Mouse (Mus musculus): ENCODE data around the gene Cacng2. TPM values are rescaled to one million over a fixed set of nuclear protein-coding genes. Genes with fewer than 3 reads are reported as not detected.

Cacng2 gene
- total and polyA plus RNA-seq, 2 experiments from 2014 or later, result not detected

- TF ChIP-seq CTCF (IDR thresholded peaks at IDR 0.05; ENCODE audit: low read depth) (no peak), EP300 (IDR thresholded peaks at IDR 0.05; ENCODE audit: low read depth) (no peak)
- H3K9me3 ChIP-seq (replicated peaks; ENCODE audit: control insufficient read depth, low read length), result no peaks in the 10 kb centered on the region
- H3K27me3 ChIP-seq (ENCODE audit: control insufficient read depth, insufficient read depth, low read length), result no peaks in the 10 kb centered on the region
- 51% methylated on average over 2 of the region's 2 CpGs for WGBS
- H3K4me2 ChIP-seq (ENCODE audit: low read depth, low read length), result no peak overlapping the region
- no peaks in the 10 kb centered on the region for H3K4me1 ChIP-seq (ENCODE audit: control insufficient read depth, insufficient read depth)
- no peaks in the 10 kb centered on the region for H3K36me3 ChIP-seq (replicated peaks; ENCODE audit: control insufficient read depth, insufficient read depth, low read length)
- no peak overlapping the region for H3K4me3 ChIP-seq (ENCODE audit: low read depth, low read length)
- ATAC-seq (ENCODE audit: insufficient read depth, low read depth), result no peak
- H3K9ac ChIP-seq (replicated peaks; ENCODE audit: low read depth, low read length), result no peak overlapping the region
- DNase-seq (ENCODE audit: low spot score), result no peak
- no peak overlapping the region for H3K27ac ChIP-seq (ENCODE audit: low read depth)
These were observed 69.9 kb downstream of the Cacng2 start for GRCm38 (mm10) chr15:78049933-78050332.

GRCm38 (mm10) chr15:78045842-78046241 lies 74.0 kb downstream of the Cacng2 start:
- no peak overlapping the region for H3K27ac ChIP-seq (ENCODE audit: low read depth)

DNA sequence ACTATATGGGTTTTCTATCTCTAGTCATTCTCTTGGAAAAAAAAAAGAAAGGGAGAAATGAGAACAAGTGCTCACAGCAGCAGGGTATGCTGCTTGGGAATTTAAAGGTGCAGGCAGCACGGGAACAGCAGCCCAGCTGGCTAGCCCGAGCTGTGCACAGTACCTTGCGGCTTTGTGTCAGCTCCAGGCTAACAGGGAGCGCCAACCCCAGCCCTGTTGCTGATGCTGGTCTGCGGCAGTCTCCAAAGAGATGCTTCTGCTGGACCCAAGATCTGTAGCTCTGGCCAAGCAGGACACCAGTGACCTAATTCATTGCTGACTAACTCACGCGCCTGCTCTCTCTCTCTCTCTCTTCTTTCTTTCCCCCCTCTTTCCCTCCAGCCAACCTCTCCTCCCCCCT lies 74.5 kb downstream of the Cacng2 start:
- Histone ChIP-seq H3K27me3 (ENCODE audit: control insufficient read depth, insufficient read depth, low read length) (no peaks in the 10 kb centered on the region), H3K27ac (ENCODE audit: low read depth) (no peak overlapping the region), H3K9me3 (replicated peaks; ENCODE audit: control insufficient read depth, low read length) (no peaks in the 10 kb centered on the region), H3K4me3 (ENCODE audit: low read depth, low read length) (no peak overlapping the region), H3K4me1 (ENCODE audit: control insufficient read depth, insufficient read depth) (no peaks in the 10 kb centered on the region), H3K4me2 (ENCODE audit: low read depth, low read length) (no peak overlapping the region), H3K36me3 (replicated peaks; ENCODE audit: control insufficient read depth, insufficient read depth, low read length) (no peaks in the 10 kb centered on the region), H3K9ac (replicated peaks; ENCODE audit: low read depth, low read length) (no peak overlapping the region)
- ATAC-seq (ENCODE audit: insufficient read depth, low read depth) (no peak), DNase-seq (ENCODE audit: low spot score) (no peak)
- 68% methylated on average over 7 of the region's 7 CpGs for WGBS
- TF ChIP-seq EP300 (IDR thresholded peaks at IDR 0.05; ENCODE audit: low read depth) (no peak), CTCF (IDR thresholded peaks at IDR 0.05; ENCODE audit: low read depth) (no peak)

More at GRCm38 (mm10) chr15:78045842-78046241, 74.0 kb downstream of the Cacng2 start:
- ATAC-seq (ENCODE audit: insufficient read depth, low read depth), result no peak
- no peak overlapping the region for H3K9ac ChIP-seq (replicated peaks; ENCODE audit: low read depth, low read length)
- DNase-seq (ENCODE audit: low spot score), result no peak
- TF ChIP-seq EP300 (IDR thresholded peaks at IDR 0.05; ENCODE audit: low read depth), result no peak
- TF ChIP-seq CTCF (IDR thresholded peaks at IDR 0.05; ENCODE audit: low read depth), result no peak
- no peaks in the 10 kb centered on the region for H3K4me1 ChIP-seq (ENCODE audit: control insufficient read depth, insufficient read depth)
- H3K4me3 ChIP-seq (ENCODE audit: low read depth, low read length), result no peak overlapping the region
- H3K9me3 ChIP-seq (replicated peaks; ENCODE audit: control insufficient read depth, low read length), result no peaks in the 10 kb centered on the region
- no peak overlapping the region for H3K4me2 ChIP-seq (ENCODE audit: low read depth, low read length)
- no peaks in the 10 kb centered on the region for H3K36me3 ChIP-seq (replicated peaks; ENCODE audit: control insufficient read depth, insufficient read depth, low read length)
- no peaks in the 10 kb centered on the region for H3K27me3 ChIP-seq (ENCODE audit: control insufficient read depth, insufficient read depth, low read length)
- 50% methylated on average over 7 of the region's 7 CpGs for WGBS

DNA sequence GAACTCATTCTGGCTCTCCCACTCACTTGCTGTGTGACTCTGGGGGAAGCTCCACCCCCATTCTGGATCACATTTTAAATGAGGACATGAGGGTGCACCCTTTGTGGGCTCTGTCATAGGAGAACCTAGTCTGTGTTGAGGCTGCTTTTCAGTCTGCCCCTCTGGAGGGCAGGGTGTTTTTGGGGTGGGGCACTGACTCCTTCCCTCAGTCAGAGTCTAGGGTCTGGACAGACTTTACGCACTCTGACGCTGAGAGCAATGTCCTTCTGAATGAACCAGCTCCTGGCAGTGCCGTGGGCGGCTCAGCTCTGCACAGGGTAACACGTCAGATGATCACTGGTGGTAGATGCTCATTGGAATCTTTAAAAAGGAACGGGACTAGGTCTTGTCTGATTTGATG lies 75.0 kb downstream of the Cacng2 start:
- Histone ChIP-seq H3K27me3 (ENCODE audit: control insufficient read depth, insufficient read depth, low read length) (no peaks in the 10 kb centered on the region), H3K27ac (ENCODE audit: low read depth) (no peak overlapping the region), H3K4me2 (ENCODE audit: low read depth, low read length) (no peak overlapping the region), H3K9me3 (replicated peaks; ENCODE audit: control insufficient read depth, low read length) (no peaks in the 10 kb centered on the region), H3K4me3 (ENCODE audit: low read depth, low read length) (no peak overlapping the region), H3K36me3 (replicated peaks; ENCODE audit: control insufficient read depth, insufficient read depth, low read length) (no peaks in the 10 kb centered on the region), H3K9ac (replicated peaks; ENCODE audit: low read depth, low read length) (no peak overlapping the region), H3K4me1 (ENCODE audit: control insufficient read depth, insufficient read depth) (no peaks in the 10 kb centered on the region)
- 74% methylated on average over 6 of the region's 6 CpGs for WGBS
- DNase-seq (ENCODE audit: low spot score) (no peak), ATAC-seq (ENCODE audit: insufficient read depth, low read depth) (no peak)
- TF ChIP-seq CTCF (IDR thresholded peaks at IDR 0.05; ENCODE audit: low read depth) (no peak), EP300 (IDR thresholded peaks at IDR 0.05; ENCODE audit: low read depth) (no peak)

- DNase-seq (ENCODE audit: low spot score), result no peak
These were observed 77.1 kb downstream of the Cacng2 start for GRCm38 (mm10) chr15:78042706-78043105.

GRCm38 (mm10) chr15:78037626-78038025 lies 82.2 kb downstream of the Cacng2 start:
- no peak for ATAC-seq (ENCODE audit: insufficient read depth, low read depth)
- TF ChIP-seq CTCF (IDR thresholded peaks at IDR 0.05; ENCODE audit: low read depth) (no peak), EP300 (IDR thresholded peaks at IDR 0.05; ENCODE audit: low read depth) (no peak)
- Histone ChIP-seq H3K27ac (ENCODE audit: low read depth) (no peak overlapping the region), H3K4me3 (ENCODE audit: low read depth, low read length) (no peak overlapping the region), H3K9me3 (replicated peaks; ENCODE audit: control insufficient read depth, low read length) (no peaks in the 10 kb centered on the region), H3K36me3 (replicated peaks; ENCODE audit: control insufficient read depth, insufficient read depth, low read length) (no peaks in the 10 kb centered on the region), H3K4me1 (ENCODE audit: control insufficient read depth, insufficient read depth) (no peaks in the 10 kb centered on the region), H3K4me2 (ENCODE audit: low read depth, low read length) (no peak overlapping the region), H3K9ac (replicated peaks; ENCODE audit: low read depth, low read length) (no peak overlapping the region), H3K27me3 (ENCODE audit: control insufficient read depth, insufficient read depth, low read length) (no peaks in the 10 kb centered on the region)
- no peak for DNase-seq (ENCODE audit: low spot score)
- 75% methylated on average over 10 of the region's 10 CpGs for WGBS

More at GRCm38 (mm10) chr15:78042706-78043105, 77.1 kb downstream of the Cacng2 start:
- no peaks in the 10 kb centered on the region for H3K4me1 ChIP-seq (ENCODE audit: control insufficient read depth, insufficient read depth)
- WGBS, result 76% methylated on average over 8 of the region's 8 CpGs
- H3K36me3 ChIP-seq (replicated peaks; ENCODE audit: control insufficient read depth, insufficient read depth, low read length), result no peaks in the 10 kb centered on the region
- H3K4me3 ChIP-seq (ENCODE audit: low read depth, low read length), result no peak overlapping the region
- no peak for ATAC-seq (ENCODE audit: insufficient read depth, low read depth)
- H3K9me3 ChIP-seq (replicated peaks; ENCODE audit: control insufficient read depth, low read length), result no peaks in the 10 kb centered on the region
- no peak overlapping the region for H3K4me2 ChIP-seq (ENCODE audit: low read depth, low read length)
- no peak overlapping the region for H3K27ac ChIP-seq (ENCODE audit: low read depth)
- no peak overlapping the region for H3K9ac ChIP-seq (replicated peaks; ENCODE audit: low read depth, low read length)
- no peaks in the 10 kb centered on the region for H3K27me3 ChIP-seq (ENCODE audit: control insufficient read depth, insufficient read depth, low read length)
- no peak for TF ChIP-seq EP300 (IDR thresholded peaks at IDR 0.05; ENCODE audit: low read depth)
